ENCODE assay signal across 8 mouse cellular contexts in genomic region chr15:27788122-27788759, GRCm38 (mm10).
DNase-seq lines count a peak whose midpoint lies in the region; ATAC-seq and TF ChIP-seq lines count a peak whose summit lies in the region.

No protein-coding gene starts in this region.

- H3K27me3 ChIP-seq in embryonic facial prominence, embryonic 15.5 days: no peaks in the 10 kb centered on the region
- H3K27me3 ChIP-seq in lung, embryonic 15.5 days: no peaks in the 10 kb centered on the region
- no peaks in the 10 kb centered on the region for H3K27me3 ChIP-seq in small intestine, adult 2 months (ENCODE audit: control insufficient read depth, insufficient read depth, low read length)

- peak overlapping the region; percentile 44 for H3K4me3 ChIP-seq in embryonic facial prominence, embryonic 15.5 days (replicated peaks)
- H3K4me3 ChIP-seq in lung, embryonic 15.5 days: peak overlapping the region; percentile 38
- H3K4me3 ChIP-seq in small intestine, adult 2 months (ENCODE audit: low read depth, low read length): peak overlapping the region; percentile 52

- TF ChIP-seq POLR2A in small intestine, adult 2 months (IDR thresholded peaks at IDR 0.05; ENCODE audit: low read depth, low read length): no peak

- no peak for TF ChIP-seq CTCF in small intestine, adult 2 months (IDR thresholded peaks at IDR 0.05; ENCODE audit: extremely low read depth, insufficient read length, insufficient replicate concordance, low read depth, low read length)

- H3K4me2 ChIP-seq in embryonic facial prominence, embryonic 15.5 days (replicated peaks): peak overlapping the region; percentile 46
- peak overlapping the region; percentile 41 for H3K4me2 ChIP-seq in lung, embryonic 15.5 days

- peak overlapping the region; percentile 95 for H3K27ac ChIP-seq in embryonic facial prominence, embryonic 15.5 days (replicated peaks)
- H3K27ac ChIP-seq in lung, embryonic 15.5 days: peak overlapping the region; percentile 83
- peak overlapping the region; percentile 27 for H3K27ac ChIP-seq in small intestine, adult 2 months (ENCODE audit: insufficient read depth, low read depth, low read length)

- no peaks in the 10 kb centered on the region for H3K36me3 ChIP-seq in embryonic facial prominence, embryonic 15.5 days
- no peaks in the 10 kb centered on the region for H3K36me3 ChIP-seq in lung, embryonic 15.5 days
- H3K36me3 ChIP-seq in small intestine, adult 2 months (ENCODE audit: control insufficient read depth, insufficient read depth, low read length): no peaks in the 10 kb centered on the region

- peak; percentile 85 for ATAC-seq in embryonic facial prominence, embryonic 15.5 days (ENCODE audit: insufficient number of reproducible peaks, low FRiP score, low TSS enrichment, low read depth)
- ATAC-seq in lung, embryonic 15.5 days (ENCODE audit: borderline replicate concordance, extremely low read depth, low FRiP score, low TSS enrichment): peak; percentile 87

- peak overlapping the region; percentile 46 for H3K9ac ChIP-seq in embryonic facial prominence, embryonic 15.5 days
- H3K9ac ChIP-seq in lung, embryonic 15.5 days: 0 out of 2 replicates have a peak overlapping the region, but pooled peaks have one; percentile 22

- 16% methylated on average over 17 of the region's 17 CpGs for WGBS in embryonic facial prominence, embryonic 15.5 days
- 36% methylated on average over 17 of the region's 17 CpGs for WGBS in lung, embryonic 15.5 days
- WGBS in small intestine, adult 2 months: 78% methylated on average over 17 of the region's 17 CpGs

- peak; percentile 67 to 70 for DNase-seq in layer of hippocampus, postnatal 36 days
- DNase-seq in layer of hippocampus, postnatal 25 days (ENCODE audit: extremely low spot score in 1 of 2, low spot score in 1 of 2): no peak
- peak; percentile 72 for DNase-seq in heart, postnatal 4 days
- no peak for DNase-seq in left cerebral cortex, adult 18-20 months (ENCODE audit: low spot score in 2 of 2)
- DNase-seq in thymus, postnatal 4 days: no peak

- peaks cover 84% of the 10 kb centered on the region for H3K4me1 ChIP-seq in embryonic facial prominence, embryonic 15.5 days
- H3K4me1 ChIP-seq in lung, embryonic 15.5 days: peaks cover 74% of the 10 kb centered on the region
- peaks cover 17% of the 10 kb centered on the region for H3K4me1 ChIP-seq in small intestine, adult 2 months (ENCODE audit: control insufficient read depth, insufficient read depth, insufficient read length, low read length)

- no peaks in the 10 kb centered on the region for H3K9me3 ChIP-seq in embryonic facial prominence, embryonic 15.5 days (replicated peaks)
- no peaks in the 10 kb centered on the region for H3K9me3 ChIP-seq in lung, embryonic 15.5 days

Comparison
In these comparisons a context has a peak if more than half of its experiments do, and no peak if none do; other contexts are left out.
1. DNase-seq: peak in layer of hippocampus, postnatal 36 days (2 of 2) and heart, postnatal 4 days (single experiment); none in layer of hippocampus, postnatal 25 days (0 of 2), left cerebral cortex, adult 18-20 months (0 of 2) and thymus, postnatal 4 days (single experiment).
2. H3K27ac ChIP-seq: peak in every context shown above with its lines; median percentile 95 in embryonic facial prominence, embryonic 15.5 days; 83 in lung, embryonic 15.5 days; 27 in small intestine, adult 2 months.
3. Peak in every context shown above with its lines, with median percentiles within 50 percentile points of each other: H3K4me3 ChIP-seq.